Mouse (Mus musculus) retina, adult 2 months (tissue): ENCODE results near the gene Tsr2.

Experiments
- DNase-seq: peaks from one replicate; pipeline ENCODE4 v3.0.0-alpha.2; 2012; ENCODE audit warnings: low read depth, low spot score

Gene Tsr2

GRCm38 (mm10) chrX:151046777-151047430 is 49.4 kb downstream of the Tsr2 start:
- DNase-seq = peak; percentile 72

DNA sequence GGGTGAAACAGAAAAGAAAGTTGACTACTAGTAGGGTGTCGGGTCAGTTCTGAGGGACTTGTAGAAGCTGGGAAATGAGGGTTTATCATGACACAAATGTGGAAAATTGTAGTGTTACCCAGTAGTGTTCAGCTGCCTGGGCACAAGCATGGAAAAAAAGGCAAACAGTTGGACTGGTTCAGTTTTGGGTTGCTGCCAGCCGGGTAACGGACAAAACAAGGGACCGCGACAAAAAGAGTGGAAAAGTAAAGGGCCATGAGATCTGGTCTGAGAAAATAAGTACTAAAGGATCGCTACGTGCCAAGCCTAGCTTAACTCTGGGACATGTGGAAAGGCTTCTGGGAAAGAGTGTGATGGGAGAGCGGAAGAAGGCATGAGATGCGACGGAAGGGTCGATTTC is 50.0 kb downstream of the Tsr2 start:
- DNase-seq = no peak

GRCm38 (mm10) chrX:151045850-151046249 is 50.5 kb downstream of the Tsr2 start, which contains the start of gene Fgd1:
Gene Fgd1 (plus strand): TSS chrX:151046150.
- no peak for DNase-seq

DNA sequence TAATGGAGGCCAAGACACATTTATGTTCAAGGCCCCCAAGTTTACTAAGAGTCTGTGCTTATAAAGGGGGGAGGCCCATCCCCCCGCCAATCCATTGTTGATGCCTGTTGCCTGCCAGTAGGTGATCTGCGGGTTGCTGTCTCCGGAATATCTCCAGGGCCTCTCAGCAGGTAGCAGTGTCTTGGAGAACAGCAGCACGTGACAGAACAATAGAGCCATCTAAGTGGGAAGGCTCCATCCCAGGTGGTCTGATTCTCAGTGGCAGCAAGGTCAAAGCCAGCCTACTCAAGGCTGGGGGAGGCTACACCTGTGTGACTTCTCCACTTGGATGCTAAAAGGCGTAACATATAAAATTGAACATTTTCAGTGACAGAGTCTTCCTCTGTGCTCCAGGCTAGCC is 55.1 kb downstream of the Tsr2 start:
- no peak for DNase-seq
